Comparison of ENCODE assay signal across 8 mouse cellular contexts in the genomic region with DNA sequence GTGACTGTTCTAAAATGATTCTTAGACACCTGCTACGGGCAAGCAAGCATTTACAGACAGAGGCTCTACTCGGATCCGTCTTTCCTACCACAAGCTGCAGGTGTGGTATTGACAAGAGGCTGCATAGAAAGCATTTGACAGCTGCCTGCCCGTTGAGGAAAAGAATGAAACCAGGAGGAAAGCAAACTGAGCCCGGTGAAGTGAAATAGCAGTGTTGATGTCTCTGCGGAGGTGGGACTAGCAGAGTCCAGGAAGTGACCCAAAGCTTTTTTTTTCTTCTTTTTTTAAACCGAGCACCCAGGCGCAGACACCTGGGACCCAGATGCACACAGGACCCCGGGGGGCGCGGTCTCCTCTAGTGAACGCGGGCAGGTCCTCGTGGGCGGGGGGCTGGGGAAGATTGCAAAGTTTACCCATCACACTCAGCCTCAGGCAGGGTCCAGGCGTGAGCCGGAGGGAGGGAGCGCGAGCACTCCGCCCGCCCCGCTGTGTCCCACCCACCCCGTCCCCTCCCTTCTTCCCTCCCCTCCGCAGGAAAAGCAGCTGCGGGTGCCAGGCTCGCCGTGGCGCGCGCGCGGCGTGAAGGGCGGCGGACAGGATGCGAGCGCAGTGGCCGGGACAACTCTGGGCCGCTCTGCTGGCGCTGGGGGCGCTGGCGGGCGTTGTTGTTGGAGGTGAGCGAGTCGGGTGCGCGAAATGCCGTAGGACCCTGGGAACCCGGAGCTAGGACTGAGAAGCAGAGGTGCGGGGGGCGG. TPM values are rescaled to one million over a fixed set of nuclear protein-coding genes. Genes with fewer than 3 reads are reported as not detected.
DNase-seq lines count a peak whose midpoint lies in the region; ATAC-seq lines count a peak whose summit lies in the region.

A gene (plus strand): TSS at position 510 of the 755 bp plus-strand sequence.

- peak within 1 kb of the TSS; percentile 73 for H3K9ac ChIP-seq in hindbrain, embryonic 16.5 days (ENCODE audit: low read depth, low read length)

- peak; percentile 79 for DNase-seq in T-cell, adult 2 months (ENCODE audit: low spot score)
- peak; percentile 85 to 92 for DNase-seq in cerebellum, postnatal 25 days
- DNase-seq in gastrocnemius, adult 8-10 months (ENCODE audit: low spot score in 2 of 2): peak; percentile 38 to 44
- DNase-seq in left cerebral cortex, postnatal 36 days (ENCODE audit: low spot score in 2 of 2): peak; percentile 56 to 57
- DNase-seq in right cerebral cortex, postnatal 14 days: peak; percentile 69
- DNase-seq in urinary bladder, postnatal 4 days (ENCODE audit: low spot score in 2 of 2): peak; percentile 71 to 79

- WGBS in hindbrain, embryonic 16.5 days: under 1% methylated on average over 50 of the region's 51 CpGs

- H3K27me3 ChIP-seq in hindbrain, embryonic 16.5 days (replicated peaks; ENCODE audit: control insufficient read depth, insufficient read depth, low read length): peaks cover 4% of the 10 kb centered on the region

- H3K4me3 ChIP-seq in hindbrain, embryonic 16.5 days (ENCODE audit: low read length): peak within 1 kb of the TSS; percentile 59

- peaks cover 4% of the 10 kb centered on the region; the same call in 1 of the 2 replicates for H3K4me1 ChIP-seq in hindbrain, embryonic 16.5 days (ENCODE audit: control insufficient read depth, insufficient read depth, low read depth, low read length)

- no peaks in the 10 kb centered on the region for H3K36me3 ChIP-seq in hindbrain, embryonic 16.5 days (ENCODE audit: control insufficient read depth, insufficient read depth, low read length)

- no peaks in the 10 kb centered on the region for H3K9me3 ChIP-seq in hindbrain, embryonic 16.5 days (ENCODE audit: control insufficient read depth, low read length)

- ATAC-seq in hindbrain, embryonic 16.5 days: peak; percentile 92
- ATAC-seq in megakaryocyte-erythroid progenitor cell, adult 5-6 weeks (replicated peaks; ENCODE audit: low FRiP score, low TSS enrichment, poor library complexity, severe bottlenecking): 0 out of 2 replicates have a peak, but pooled peaks have one; percentile 41

- no peak within 1 kb of the TSS for H3K27ac ChIP-seq in hindbrain, embryonic 16.5 days (ENCODE audit: low read depth, low read length)

- H3K4me2 ChIP-seq in hindbrain, embryonic 16.5 days (ENCODE audit: low read length): peak within 1 kb of the TSS; percentile 98

- intact Hi-C loops in left cerebral cortex, postnatal 36 days (cut with DNase I): no loop called here

RNA-seq across cellular contexts. Expression of the gene that starts here (rescaled TPM):
- total RNA-seq in gastrocnemius, adult 8-10 months (2022): under 1 TPM; 0.36 to 0.70 (median 0.54) TPM
- 1.6 and 1.9 TPM in 2 replicates for polyA plus RNA-seq in hindbrain, embryonic 16.5 days (2015; fragmentation: Nextera tagmentation; extraction: Ambion mirVana)
- total RNA-seq in left cerebral cortex, postnatal 36 days (2021): 1 to 10 TPM; 2.9 to 3.1 TPM
- total RNA-seq in megakaryocyte-erythroid progenitor cell, adult 5-6 weeks (2014; fragmentation: Nextera tagmentation): 0.52 and 0.94 TPM in 2 replicates
- total RNA-seq in megakaryocyte-erythroid progenitor cell, adult 5-6 weeks (2017): 2.6 and 3.6 TPM in 2 replicates

Comparison
In these comparisons a context has a peak if more than half of its experiments do, and no peak if none do; other contexts are left out.
1. Peak in DNase-seq in gastrocnemius, adult 8-10 months; RNA of the gene not detected or under 1 TPM.